Mouse (Mus musculus) erythroblast, embryonic 14.5 days (primary cell): ENCODE results near the gene Sass6.

Experiments used
- GATA1 ChIP-seq: IDR thresholded peaks from 2 replicates; pipeline ENCODE4 v1.6.1; 2012; ENCODE audit warnings: low read length, inconsistent platforms, mixed read lengths
- TAL1 ChIP-seq: IDR thresholded peaks from 3 replicates; pipeline ENCODE4 v1.6.1; 2012; ENCODE audit warnings: low read length, inconsistent platforms, mixed read lengths

- TF ChIP-seq TAL1, result no peak
- no peak for TF ChIP-seq GATA1
Measured at GRCm38 (mm10) chr3:116638572-116638971, 43.8 kb downstream of the Sass6 start.
